12 mouse cellular contexts compared by ENCODE assay signal in the genomic region with DNA sequence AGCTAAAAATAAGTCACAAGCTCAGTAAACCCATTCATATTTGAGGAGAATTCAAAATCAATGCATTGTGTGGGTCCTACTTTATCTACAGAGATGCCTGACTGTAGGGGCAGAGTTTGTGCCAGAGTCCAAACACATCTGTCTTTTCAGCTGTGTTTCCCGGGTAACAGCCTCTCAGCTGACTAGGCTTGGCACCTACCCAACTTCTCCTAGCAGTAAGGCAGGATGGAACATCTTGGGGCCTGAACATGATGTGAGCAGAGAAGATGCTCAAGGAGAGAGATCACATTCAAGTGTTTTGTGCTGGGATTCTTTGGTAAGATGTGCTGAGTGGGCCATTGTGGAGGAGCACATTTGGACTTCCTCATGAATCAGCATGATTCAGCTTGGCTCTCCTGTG.
A peak's percentile ranks its signal among the peaks of the same experiment; 100 is the strongest.
DNase-seq lines count a peak whose midpoint lies in the region; TF ChIP-seq lines count a peak whose summit lies in the region.
"Had no signal": no experiment of that assay in that cellular context is flagged by ENCODE, and none has a peak within 500 bp of the region (broad histone marks: within the 10 kb centered on the region; RNA-seq: fewer than 3 reads in every experiment).

No protein-coding gene starts in this region.

- DNase-seq in adrenal gland, postnatal 10 days = peak; percentile 10
- DNase-seq in adrenal gland, adult 2 months = no peak
- peak; percentile 32 to 40 for DNase-seq in kidney, postnatal 25 days
- DNase-seq in kidney, adult 9 months = no peak
- peak; percentile 77 for DNase-seq in brain, embryonic 14.5 days (ENCODE audit: low read depth)
- DNase-seq in left cerebral cortex, postnatal 25 days (ENCODE audit: low spot score in 2 of 2) = peak; percentile 46 to 70
- no peak for DNase-seq in embryo, embryonic 9.5 days (ENCODE audit: extremely low spot score)
- no peak for DNase-seq in cerebellum, adult 8-10 months
- DNase-seq: adrenal gland, adult 8-10 months; cerebellum, adult 9-10 months; heart, adult 2 months; thymus, postnatal 25 days had no signal

- no peak for TF ChIP-seq POLR2A in brain, embryonic 14.5 days (IDR thresholded peaks at IDR 0.05; ENCODE audit: borderline replicate concordance, extremely low read depth, insufficient read depth, insufficient read length, poor library complexity, severe bottlenecking)

- no peak for TF ChIP-seq CTCF in brain, embryonic 14.5 days (IDR thresholded peaks at IDR 0.05; ENCODE audit: borderline replicate concordance, extremely low read depth, insufficient read depth, insufficient read length)

- intact Hi-C loops in left cerebral cortex, postnatal 25 days (cut with DNase I) = no loop called here

Comparison
In these comparisons a context has a peak if more than half of its experiments do, and no peak if none do; other contexts are left out.
1. DNase-seq: peak in adrenal gland, postnatal 10 days (single experiment), kidney, postnatal 25 days (2 of 2), brain, embryonic 14.5 days (single experiment) and left cerebral cortex, postnatal 25 days (2 of 2); none in adrenal gland, adult 2 months (single experiment), kidney, adult 9 months (single experiment), embryo, embryonic 9.5 days (single experiment) and cerebellum, adult 8-10 months (single experiment).